In genomic region chr9:67914681-67915080, GRCm38 (mm10) we compare ENCODE assay signal across 26 mouse cellular contexts.
A peak's percentile ranks its signal among the peaks of the same experiment; 100 is the strongest.
DNase-seq lines count a peak whose midpoint lies in the region; ATAC-seq lines count a peak whose summit lies in the region.
"Had no signal": no experiment of that assay in that cellular context is flagged by ENCODE, and none has a peak within 500 bp of the region (broad histone marks: within the 10 kb centered on the region; RNA-seq: fewer than 3 reads in every experiment).

No protein-coding gene starts in this region.

- H3K4me3 ChIP-seq in forebrain, embryonic 12.5 days (replicated peaks) = no peak overlapping the region
- no peak overlapping the region for H3K4me3 ChIP-seq in limb, embryonic 10.5 days
- H3K4me3 ChIP-seq: forebrain, embryonic 10.5 days; gastrocnemius, adult 2 months; heart, embryonic 12.5 days; heart, embryonic 15.5 days; hindbrain, embryonic 12.5 days; hindbrain, embryonic 15.5 days; intestine, embryonic 15.5 days had no signal

- no peak overlapping the region for H3K9ac ChIP-seq in forebrain, embryonic 12.5 days
- H3K9ac ChIP-seq: forebrain, postnatal 0 days; heart, embryonic 12.5 days; heart, embryonic 15.5 days; hindbrain, embryonic 12.5 days; hindbrain, embryonic 15.5 days; intestine, embryonic 15.5 days had no signal

- H3K27ac ChIP-seq in forebrain, embryonic 12.5 days = no peak overlapping the region
- no peak overlapping the region for H3K27ac ChIP-seq in limb, embryonic 10.5 days
- H3K27ac ChIP-seq: forebrain, embryonic 10.5 days; gastrocnemius, adult 2 months; heart, embryonic 15.5 days; hindbrain, embryonic 12.5 days; hindbrain, embryonic 15.5 days; intestine, embryonic 15.5 days had no signal

- 95% methylated on average over 7 of the region's 7 CpGs for WGBS in forebrain, embryonic 12.5 days
- 83% methylated on average over 7 of the region's 7 CpGs for WGBS in limb, embryonic 10.5 days

- intact Hi-C loops in heart, postnatal 14 days (cut with DNase I) = no loop called here

- no peak overlapping the region for H3K4me2 ChIP-seq in forebrain, embryonic 12.5 days
- H3K4me2 ChIP-seq: heart, embryonic 12.5 days; heart, embryonic 15.5 days; hindbrain, embryonic 12.5 days; hindbrain, embryonic 15.5 days; intestine, embryonic 15.5 days had no signal

- H3K36me3 ChIP-seq in forebrain, embryonic 12.5 days (replicated peaks) = peaks cover 31% of the 10 kb centered on the region
- H3K36me3 ChIP-seq in limb, embryonic 10.5 days = peaks cover 34% of the 10 kb centered on the region

- no peak for ATAC-seq in forebrain, embryonic 12.5 days (ENCODE audit: low FRiP score)
- ATAC-seq: activated CD4-positive, CD25-positive, alpha-beta regulatory T cell, adult 4 months; forebrain, embryonic 14.5 days; forebrain, postnatal 0 days; intestine, embryonic 15.5 days had no signal

- no peaks in the 10 kb centered on the region for H3K4me1 ChIP-seq in forebrain, embryonic 12.5 days
- no peaks in the 10 kb centered on the region for H3K4me1 ChIP-seq in limb, embryonic 10.5 days
- H3K4me1 ChIP-seq: forebrain, embryonic 10.5 days; heart, embryonic 12.5 days; heart, embryonic 15.5 days; hindbrain, embryonic 12.5 days; hindbrain, embryonic 15.5 days; intestine, embryonic 15.5 days had no signal

- no peaks in the 10 kb centered on the region for H3K27me3 ChIP-seq in forebrain, embryonic 12.5 days
- no peaks in the 10 kb centered on the region for H3K27me3 ChIP-seq in limb, embryonic 10.5 days (ENCODE audit: low read depth, poor library complexity, severe bottlenecking)
- H3K27me3 ChIP-seq: heart, embryonic 12.5 days; heart, embryonic 15.5 days; hindbrain, embryonic 12.5 days; hindbrain, embryonic 15.5 days; intestine, embryonic 15.5 days had no signal

- no peaks in the 10 kb centered on the region for H3K9me3 ChIP-seq in forebrain, embryonic 12.5 days
- H3K9me3 ChIP-seq in limb, embryonic 10.5 days (replicated peaks) = no peaks in the 10 kb centered on the region
- H3K9me3 ChIP-seq: forebrain, embryonic 10.5 days; heart, embryonic 12.5 days; heart, embryonic 15.5 days; hindbrain, embryonic 12.5 days; hindbrain, embryonic 15.5 days; intestine, embryonic 15.5 days had no signal

- DNase-seq in heart, adult 11 months = peak; percentile 53
- no peak for DNase-seq in heart, postnatal 14 days
- peak; percentile 11 for DNase-seq in 3T3-L1 (ENCODE audit: low read depth, low spot score)
- DNase-seq in adrenal gland, adult 8-10 months = peak; percentile 9
- DNase-seq in adrenal gland, postnatal 25 days = peak; percentile 13
- DNase-seq in left cerebral cortex, adult 11 months (ENCODE audit: low spot score) = no peak
- DNase-seq in limb, embryonic 10.5 days (ENCODE audit: low spot score) = no peak
- DNase-seq: cerebellum, adult 11-12 months; cerebellum, adult 8-10 months; cerebellum, postnatal 10 days; forebrain, postnatal 0 days; gastrocnemius, adult 2 months; gastrocnemius, postnatal 14 days; heart, adult 18-20 months; heart, postnatal 10 days; heart, postnatal 4 days; kidney, adult 11 months had no signal

Comparison
In these comparisons a context has a peak if more than half of its experiments do, and no peak if none do; other contexts are left out.
1. DNase-seq: peak in heart, adult 11 months (single experiment), 3T3-L1 (single experiment), adrenal gland, adult 8-10 months (single experiment) and adrenal gland, postnatal 25 days (single experiment); none in heart, postnatal 14 days (0 of 2), left cerebral cortex, adult 11 months (single experiment) and limb, embryonic 10.5 days (single experiment).